Mouse (Mus musculus) B cell, adult 62 days (primary cell): ENCODE data around the gene Tmem114. TPM values are rescaled to one million over a fixed set of nuclear protein-coding genes. Genes with fewer than 3 reads are reported as not detected.

ENCODE experiments used
- total RNA-seq: library from RNA; stranded (reverse); gene quantifications from 4 replicates; pipeline ENCODE4 v1.2.4, GENCODE M21; 2023

Tmem114 gene
- not detected in 4 replicates for total RNA-seq

DNA sequence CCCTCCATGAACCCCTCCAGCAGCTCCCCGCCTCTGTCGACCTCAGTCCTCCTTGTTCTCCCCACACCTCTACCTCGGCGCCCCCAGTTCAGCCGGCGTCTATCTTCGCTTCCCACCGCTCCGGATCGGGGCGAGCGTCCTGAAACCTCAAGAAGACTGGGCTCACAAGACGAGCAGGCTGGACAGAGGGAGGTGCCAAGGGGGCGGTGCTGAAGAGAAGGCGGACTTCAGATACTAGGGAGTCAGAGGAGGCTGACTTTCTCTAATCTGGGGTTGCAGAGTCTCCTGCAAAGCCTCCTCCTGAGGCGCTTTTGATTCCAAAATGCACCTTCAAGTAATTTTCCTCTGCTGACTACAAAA is at the start of gene Tmem114:
Gene Tmem114 (minus strand): TSS at position 166 of the 360 bp plus-strand sequence.

DNA sequence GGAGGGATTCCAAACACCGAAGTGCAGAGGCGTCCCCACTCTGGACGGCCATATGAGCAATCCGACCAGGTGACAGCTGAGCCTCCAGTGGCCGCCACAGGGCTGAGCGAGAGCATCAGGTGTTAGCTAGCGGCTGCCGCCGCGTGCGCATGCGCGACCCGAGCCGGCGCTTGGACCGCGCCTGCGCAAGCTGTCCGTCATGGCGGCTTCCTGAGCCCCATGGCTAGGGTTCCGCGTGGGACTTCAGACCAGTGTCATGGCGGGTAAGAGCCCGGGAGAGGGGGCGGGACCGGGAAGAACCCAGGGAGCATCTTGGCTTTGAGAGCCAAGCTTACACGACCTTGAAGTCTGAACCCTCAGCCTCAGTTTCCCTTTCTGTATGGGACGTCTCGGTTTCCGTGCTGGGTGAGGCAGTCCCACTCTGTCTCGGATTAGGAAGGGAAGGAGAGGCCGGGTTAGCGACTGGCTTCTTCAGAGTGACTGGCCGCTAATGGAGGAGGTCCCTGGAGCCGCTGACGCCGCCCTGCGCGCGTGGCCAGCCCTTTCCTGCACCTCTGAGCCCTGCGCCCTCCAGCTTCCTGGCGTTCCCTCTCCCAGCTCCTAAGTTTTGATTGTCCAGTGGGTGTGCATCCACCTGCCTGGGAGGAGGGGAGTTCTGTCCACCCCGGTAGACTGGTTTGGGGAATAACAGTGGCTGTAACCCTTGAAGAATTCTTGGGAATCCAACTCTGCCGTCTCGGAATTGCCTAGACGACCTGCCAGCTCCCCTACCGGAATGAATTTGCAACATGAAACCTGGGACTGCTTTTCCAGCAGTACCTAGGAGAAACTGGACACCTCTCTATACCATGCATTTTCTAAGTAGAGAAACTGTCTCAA is 45.9 kb upstream of the Tmem114 start, which contains the start of gene Mettl22:
Gene Mettl22 (plus strand): TSS at position 186 of the 879 bp plus-strand sequence.

Other genes starting within 250 kb of the Tmem114 start
- gene Mettl22, start 45.7 kb upstream of the Tmem114 start, total RNA-seq = 18.7 to 23.7 TPM (median 21.8 TPM) in 4 replicates
- gene Abat, start 88.3 kb upstream of the Tmem114 start, total RNA-seq = not detected in 4 replicates
- gene Pmm2, start 212.5 kb upstream of the Tmem114 start, total RNA-seq = 74.3 to 90.7 TPM (median 81.2 TPM) in 4 replicates
- gene Tmem186, start 212.6 kb upstream of the Tmem114 start, total RNA-seq = 8.8 to 11.2 TPM (median 10.1 TPM) in 4 replicates
- gene Carhsp1, start 247.0 kb upstream of the Tmem114 start, total RNA-seq = 17.1 to 20.8 TPM (median 18.8 TPM) in 4 replicates